Mouse (Mus musculus) liver, embryonic 14.5 days (tissue): ENCODE data around the gene Cacna1c.

Experiments used
- CTCF ChIP-seq: IDR thresholded peaks from 2 replicates; pipeline ENCODE4 v1.5.1; 2016; ENCODE audit warnings: antibody characterized with exemption, low read depth, control low read depth
- EP300 ChIP-seq: IDR thresholded peaks from 2 replicates; pipeline ENCODE4 v1.6.1; 2016; ENCODE audit warnings: antibody characterized with exemption, low read depth

GRCm38 (mm10) chr6:118887032-118887431, 309.2 kb downstream of the Cacna1c start:
- no peak for TF ChIP-seq CTCF
- TF ChIP-seq EP300, result no peak
